Mouse (Mus musculus): ENCODE data around the gene Ciz1.

DNA sequence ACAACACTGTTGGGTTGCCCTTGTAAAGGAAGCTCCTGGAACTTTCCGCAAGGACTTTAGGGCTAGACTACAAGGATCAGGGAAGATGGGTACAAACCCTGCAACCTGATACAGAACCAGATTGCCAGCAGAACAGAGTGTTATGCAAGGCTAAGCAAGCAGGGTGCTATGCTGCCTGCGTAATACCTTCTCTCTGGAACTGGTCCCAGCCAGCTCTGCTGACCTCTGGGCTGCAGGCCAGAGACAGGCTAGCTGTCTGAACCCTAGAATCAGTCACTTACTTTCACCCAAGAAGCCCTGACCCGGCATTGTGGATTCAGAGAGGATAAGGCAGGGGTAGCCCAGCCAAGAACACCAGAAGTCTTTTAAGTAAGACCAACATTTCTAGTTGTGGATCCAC lies 67.2 kb downstream of the Ciz1 start:
- no peak for TF ChIP-seq CTCF (IDR thresholded peaks at IDR 0.05; ENCODE audit: borderline replicate concordance, extremely low read depth, insufficient read depth, insufficient read length)
- TF ChIP-seq POLR2A (IDR thresholded peaks at IDR 0.05; ENCODE audit: borderline replicate concordance, extremely low read depth, insufficient read depth, insufficient read length, poor library complexity, severe bottlenecking) = no peak

Data from brain, embryonic 14.5 days (tissue).